Mouse (Mus musculus): Measurements from ENCODE around the gene Ddx19a.
"Not testable (repeated sequence)": the region's sequence is repeated elsewhere in the genome, so short reads cannot be mapped to it uniquely, and the experiment has no call there.

Ddx19a gene

GRCm38 (mm10) chr8:110932444-110932843 is 65.2 kb downstream of the Ddx19a start:
- DNase-seq, result no peak

- DNase-seq, result no peak
Measured at GRCm38 (mm10) chr8:110931176-110931939, 66.2 kb downstream of the Ddx19a start.

GRCm38 (mm10) chr8:110929672-110930071 is 67.9 kb downstream of the Ddx19a start:
- DNase-seq, result not testable (repeated sequence)

GRCm38 (mm10) chr8:110929066-110929465 is 68.5 kb downstream of the Ddx19a start:
- no peak for DNase-seq

- no peak for DNase-seq
Measured at GRCm38 (mm10) chr8:110928435-110928834, 69.2 kb downstream of the Ddx19a start.

GRCm38 (mm10) chr8:110926690-110927089 is 70.9 kb downstream of the Ddx19a start:
- no peak for DNase-seq

GRCm38 (mm10) chr8:110925691-110926140 is 71.9 kb downstream of the Ddx19a start:
- DNase-seq, result no peak
